Mouse (Mus musculus): ENCODE measurements at regions not wholly inside any gene's neighbourhood (a gene's known extent, or its start where the extent isn't known, plus 50 kb on each side); places are given as distances from the start of the nearest gene placed in this dataset.
"Not testable (repeated sequence)": the region's sequence is repeated elsewhere in the genome, so short reads cannot be mapped to it uniquely, and the experiment has no call there.

GRCm38 (mm10) chr5:133935451-133935850 lies 164.1 kb upstream of the Castor2 start:
- DNase-seq, result no peak

- no peak for DNase-seq
Observed at GRCm38 (mm10) chr5:133935006-133935405, 164.5 kb upstream of the Castor2 start.

- no peak for DNase-seq
Observed at GRCm38 (mm10) chr5:133930101-133930500, 169.4 kb upstream of the Castor2 start.

GRCm38 (mm10) chr5:133927054-133927453 lies 172.5 kb upstream of the Castor2 start:
- DNase-seq, result no peak

- DNase-seq, result no peak
Observed at GRCm38 (mm10) chr5:133925184-133925900, 174.2 kb upstream of the Castor2 start.

GRCm38 (mm10) chr5:133922181-133922580 lies 177.3 kb upstream of the Castor2 start:
- DNase-seq, result no peak

- DNase-seq, result no peak
Observed at GRCm38 (mm10) chr5:133915734-133916550, 183.6 kb upstream of the Castor2 start.

- DNase-seq, result no peak
Observed at GRCm38 (mm10) chr5:133907442-133907841, 192.1 kb upstream of the Castor2 start.

GRCm38 (mm10) chr5:133898025-133898598 lies 201.4 kb upstream of the Castor2 start:
- DNase-seq, result no peak

GRCm38 (mm10) chr5:133890728-133891127 lies 208.8 kb upstream of the Castor2 start:
- DNase-seq, result no peak

- DNase-seq, result no peak
Observed at GRCm38 (mm10) chr5:133889841-133890240, 209.7 kb upstream of the Castor2 start.

- DNase-seq, result no peak
Observed at GRCm38 (mm10) chr5:133885507-133885906, 214.0 kb upstream of the Castor2 start.

- no peak for DNase-seq
Observed at GRCm38 (mm10) chr5:133885016-133885415, 214.5 kb upstream of the Castor2 start.

- no peak for DNase-seq
Observed at GRCm38 (mm10) chr5:133884593-133884992, 214.9 kb upstream of the Castor2 start.

- DNase-seq, result no peak
Observed at GRCm38 (mm10) chr5:133844483-133844882, 255.0 kb upstream of the Castor2 start.

- DNase-seq, result not testable (repeated sequence)
Observed at GRCm38 (mm10) chr5:133842059-133842706, 257.3 kb upstream of the Castor2 start.

GRCm38 (mm10) chr5:133838286-133838685 lies 261.2 kb upstream of the Castor2 start:
- DNase-seq, result no peak

- DNase-seq, result no peak
Observed at GRCm38 (mm10) chr5:133833217-133833616, 266.3 kb upstream of the Castor2 start.

GRCm38 (mm10) chr5:133828226-133828625 lies 271.3 kb upstream of the Castor2 start:
- no peak for DNase-seq

GRCm38 (mm10) chr5:133823871-133824270 lies 275.6 kb upstream of the Castor2 start:
- no peak for DNase-seq

GRCm38 (mm10) chr5:133821273-133821672 lies 278.2 kb upstream of the Castor2 start:
- no peak for DNase-seq

- no peak for DNase-seq
Observed at GRCm38 (mm10) chr5:133815462-133815861, 284.0 kb upstream of the Castor2 start.

- DNase-seq, result no peak
Observed at GRCm38 (mm10) chr5:133814436-133814835, 285.1 kb upstream of the Castor2 start.

Measured in thymus, postnatal 4 days (tissue).